Mouse (Mus musculus) limb, embryonic 10.5 days (tissue): ENCODE results near the gene Zwilch. TPM values are rescaled to one million over a fixed set of nuclear protein-coding genes. Genes with fewer than 3 reads are reported as not detected.

Experiments
- polyA plus RNA-seq: library from polyadenylated mRNA; unstranded; fragments of >200 nt; fragmentation: Nextera tagmentation; extraction: Ambion mirVana; gene quantifications from 2 replicates; pipeline ENCODE4 v1.2.1, GENCODE M21; 2016

Zwilch gene
- polyA plus RNA-seq, 1 experiment from 2014 or later = 52.1 TPM

Other genes starting within 250 kb of the Zwilch start
- 10.9 and 11.4 TPM in 2 replicates for gene Smad6, start 151.0 kb downstream of the Zwilch start, polyA plus RNA-seq
- gene Lctl, start 56.0 kb downstream of the Zwilch start, polyA plus RNA-seq = not detected in 2 replicates
- 1,265 and 1,468 TPM in 2 replicates for gene Rpl4, start 271 bp upstream of the Zwilch start, polyA plus RNA-seq
- gene Snapc5, start 6.2 kb upstream of the Zwilch start, polyA plus RNA-seq = 28.6 and 31.5 TPM in 2 replicates
- 3.5 and 3.7 TPM in 2 replicates for gene Uchl4, start 62.1 kb upstream of the Zwilch start, polyA plus RNA-seq
- gene Map2k1, start 80.5 kb upstream of the Zwilch start, polyA plus RNA-seq = 76.5 and 82.6 TPM in 2 replicates
- 299 and 311 TPM in 2 replicates for gene Tipin, start 108.5 kb upstream of the Zwilch start, polyA plus RNA-seq
- 18.7 and 23.6 TPM in 2 replicates for gene Dis3l, start 168.2 kb upstream of the Zwilch start, polyA plus RNA-seq
- gene Megf11, start 212.5 kb upstream of the Zwilch start, polyA plus RNA-seq = 1.1 and 1.7 TPM in 2 replicates